Mouse (Mus musculus) Patski (cell line): ENCODE measurements around the gene Tspan18. TPM values are rescaled to one million over a fixed set of nuclear protein-coding genes. Genes with fewer than 3 reads are reported as not detected.

ENCODE experiments used
- ATAC-seq: fragments of 100-300 bp; one replicate; pipeline ENCODE4 v1.8.0; 2021
- CTCF ChIA-PET: fragments of 350-600 bp; sonication (Branson Sonifier 250); formaldehyde crosslinking; loops from one replicate; lab custom pipeline; 2022; ENCODE audit warnings: inconsistent platforms; lab: Charles Lee
- POLR2A ChIA-PET: fragments of 350-600 bp; sonication (Branson Sonifier 250); formaldehyde crosslinking; loops from one replicate; lab custom pipeline; 2022; ENCODE audit warnings: antibody characterized with exemption, inconsistent platforms; lab: Charles Lee
- DNase-seq: peaks from one replicate; pipeline ENCODE4 v3.0.0-alpha.2; 2011; ENCODE audit warnings: low read depth, low spot score
- H3K27me3 ChIP-seq: fragments of 371-371 bp; one replicate; pipeline ENCODE4 v1.5.1; 2021
- CTCF ChIP-seq: fragments of 100-300 bp; IDR thresholded peaks from one replicate; pipeline ENCODE4 v1.5.1; 2021
- in situ Hi-C: fragments of 300-500 bp; cut with MboI; formaldehyde crosslinking; loops from 3 replicates; pipeline ENCODE4 v1.11.1; 2018; ENCODE audit warnings: low pct_unique_long_range_greater_than_20kb, mixed read lengths
- polyA plus RNA-seq: library from polyadenylated mRNA; unstranded; gene quantifications from one replicate; pipeline ENCODE4 v1.2.3, GENCODE M21; 2021

The Tspan18 gene
- polyA plus RNA-seq, 1 experiment from 2014 or later = 16.6 TPM

DNA sequence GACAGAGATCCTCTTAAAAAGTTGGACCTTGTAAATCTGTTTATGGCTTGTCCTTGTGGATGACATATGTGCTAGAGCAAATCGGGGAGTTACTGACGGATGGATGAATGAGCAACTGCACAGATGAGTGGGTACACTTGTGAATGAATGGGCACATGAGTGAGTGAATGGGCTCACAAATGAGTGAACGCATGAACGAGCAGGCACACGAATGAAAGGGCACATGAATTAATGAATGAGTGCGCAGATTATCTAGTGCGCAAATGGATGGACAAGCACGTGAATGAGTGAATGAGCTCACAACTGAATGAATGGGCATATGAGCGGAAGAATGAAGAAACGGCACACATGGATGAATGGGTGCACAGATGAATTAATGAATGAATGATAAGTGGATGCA is 64.7 kb downstream of the Tspan18 start:
- ATAC-seq = no peak
- in situ Hi-C loops = no loop called here
- ChIA-PET POLR2A (no interaction called here), CTCF (no interaction called here)
- no peak for TF ChIP-seq CTCF
- DNase-seq = no peak
- no peaks in the 10 kb centered on the region for H3K27me3 ChIP-seq

DNA sequence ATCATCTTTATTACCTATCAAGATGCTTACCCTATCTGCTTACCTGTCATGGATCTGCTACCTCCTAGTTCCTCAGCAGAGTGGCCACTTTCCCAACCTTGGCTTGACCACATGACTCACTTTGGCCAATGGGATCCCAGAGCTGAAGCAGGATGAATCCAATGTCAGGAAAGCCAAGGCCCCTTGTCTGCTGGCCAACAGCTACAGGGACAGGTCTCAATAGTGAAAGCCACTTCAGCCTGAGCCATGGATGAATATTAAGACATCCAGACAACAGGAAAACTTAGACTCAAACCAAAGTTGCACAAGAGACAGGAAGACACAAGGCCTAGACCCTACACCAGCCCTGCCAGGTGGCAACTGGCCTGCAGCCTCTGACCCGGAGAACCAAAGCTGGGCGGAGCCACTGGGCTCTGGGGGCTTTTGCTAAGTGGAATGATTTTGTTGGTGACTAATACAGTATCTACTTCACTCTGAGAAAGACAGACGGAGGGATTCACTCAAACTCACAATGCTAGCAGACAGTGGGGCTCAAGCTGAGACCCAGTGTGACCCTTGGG is 65.5 kb downstream of the Tspan18 start:
- ChIA-PET POLR2A (interaction anchor here (0.7 kb wide), 1 partner anchor 15 kb away, joined by 3 read pairs; no protein-coding TSS in a partner anchor), CTCF (no interaction called here)
- ATAC-seq = no peak
- no peaks in the 10 kb centered on the region for H3K27me3 ChIP-seq
- in situ Hi-C loops = no loop called here
- no peak for DNase-seq
- no peak for TF ChIP-seq CTCF

DNA sequence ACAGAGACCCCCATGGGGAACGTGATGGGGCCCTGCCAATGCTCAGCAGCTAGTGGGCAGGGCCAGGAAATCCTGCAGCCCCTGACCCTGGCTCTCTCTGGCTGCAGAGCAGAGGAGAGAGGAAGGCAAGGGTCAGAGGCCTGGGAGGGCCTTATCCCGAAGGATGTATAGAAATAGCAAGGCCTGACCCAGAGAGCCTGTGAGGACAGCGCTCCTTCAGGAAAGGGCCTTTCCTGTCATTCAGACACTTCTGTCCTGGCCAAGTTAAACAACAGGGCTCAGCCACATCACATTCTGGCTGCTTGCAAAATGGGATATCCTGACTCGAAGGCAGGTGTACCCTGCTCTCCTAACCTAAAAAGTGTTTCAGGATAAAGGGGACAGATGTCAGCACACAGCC is 66.5 kb downstream of the Tspan18 start:
- ATAC-seq (no peak), DNase-seq (no peak)
- H3K27me3 ChIP-seq = no peaks in the 10 kb centered on the region
- POLR2A ChIA-PET = interaction anchor here (0.7 kb wide), 1 partner anchor 16 kb away, joined by 3 read pairs; no protein-coding TSS in a partner anchor
- no peak for TF ChIP-seq CTCF
- in situ Hi-C loops = no loop called here
- CTCF ChIA-PET = no interaction called here

DNA sequence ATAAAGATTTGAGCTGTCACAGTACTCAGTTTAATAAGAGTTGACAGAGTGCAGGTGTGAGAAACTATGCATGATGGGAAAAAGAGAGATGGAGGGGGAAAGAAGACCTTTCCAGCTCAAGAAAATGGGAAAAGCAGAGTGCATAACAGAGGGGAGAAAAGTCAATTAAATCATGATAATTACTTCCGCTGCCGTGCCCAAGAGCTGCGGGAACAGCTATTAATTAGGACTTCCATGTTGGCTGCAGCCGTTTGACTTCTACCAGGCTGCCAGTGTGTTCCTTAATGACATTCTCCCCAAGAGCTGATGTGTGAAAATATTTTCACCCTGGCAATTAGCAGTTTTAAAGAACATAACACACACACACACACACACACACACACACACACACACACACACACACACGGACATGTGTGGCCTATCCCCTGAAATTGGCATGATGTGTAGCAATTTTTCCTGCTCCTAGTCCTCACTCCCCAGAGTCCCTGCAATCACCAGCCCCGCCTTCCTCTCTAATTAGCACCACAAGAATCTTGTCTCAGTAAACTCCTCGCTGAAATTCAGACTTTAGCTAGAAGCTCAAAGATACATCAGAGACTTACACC is 67.6 kb downstream of the Tspan18 start:
- DNase-seq = no peak
- POLR2A ChIA-PET = interaction anchor here (0.7 kb wide), 1 partner anchor 15 kb away, joined by 4 read pairs; no protein-coding TSS in a partner anchor
- no peak for ATAC-seq
- H3K27me3 ChIP-seq = no peaks in the 10 kb centered on the region
- CTCF ChIA-PET = interaction anchor here (0.7 to 1.3 kb wide), 3 partner anchors 9 to 67 kb away, joined by 3 read pairs; no protein-coding TSS in a partner anchor
- in situ Hi-C loops = no loop called here
- TF ChIP-seq CTCF = no peak

DNA sequence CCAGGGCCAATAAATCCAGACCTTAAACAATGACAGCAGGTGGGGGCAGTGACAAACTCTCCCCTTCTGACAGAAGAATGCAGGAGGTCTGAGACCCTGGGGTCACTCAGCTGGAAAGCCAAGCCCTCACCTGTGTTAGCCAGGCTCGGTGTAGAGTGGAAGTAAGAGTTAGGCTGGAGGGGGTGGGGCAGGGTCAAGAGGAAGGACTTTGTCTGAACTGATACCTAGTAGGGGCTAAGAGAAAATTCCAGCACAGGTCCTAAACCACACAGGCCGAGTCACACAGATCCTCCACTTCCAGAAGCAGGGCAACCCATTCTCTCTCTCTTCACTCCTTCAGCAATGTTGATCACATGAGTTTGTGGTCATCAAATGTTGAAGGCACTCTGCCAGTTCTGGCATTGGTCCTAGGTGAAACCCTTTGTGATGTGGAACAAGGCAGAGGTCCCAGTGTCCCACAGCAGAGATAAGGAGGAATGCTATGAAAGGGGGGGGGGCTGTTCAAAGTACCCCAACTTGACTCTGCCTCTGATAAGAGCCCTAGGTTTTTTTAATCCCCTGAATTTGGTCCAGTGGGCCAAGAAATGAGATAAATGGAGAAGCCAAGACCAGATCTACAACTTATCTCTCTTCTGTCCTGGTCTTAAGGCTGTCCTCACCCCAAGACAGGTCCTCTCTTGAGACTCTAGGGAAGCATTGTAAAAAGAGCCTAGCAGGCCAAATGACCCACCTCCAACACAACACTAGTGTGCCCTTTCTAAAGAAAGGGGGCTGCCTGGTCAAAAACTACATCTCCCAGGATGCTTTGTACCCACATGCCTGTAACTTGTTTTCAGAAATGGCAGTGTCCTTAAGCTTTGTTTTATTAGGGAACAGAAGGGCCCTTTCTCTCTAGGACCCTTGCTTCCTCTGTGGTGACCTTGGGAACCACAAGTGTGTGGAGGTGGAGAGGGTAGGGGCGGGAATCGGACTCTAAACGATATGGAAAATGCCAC is 71.7 kb downstream of the Tspan18 start:
- no peak for TF ChIP-seq CTCF
- CTCF ChIA-PET = interaction anchor here (1.0 kb wide), 1 partner anchor 9 kb away, joined by 4 read pairs; no protein-coding TSS in a partner anchor
- ATAC-seq = no peak
- no peaks in the 10 kb centered on the region for H3K27me3 ChIP-seq
- POLR2A ChIA-PET = no interaction called here
- DNase-seq = no peak
- in situ Hi-C loops = no loop called here

DNA sequence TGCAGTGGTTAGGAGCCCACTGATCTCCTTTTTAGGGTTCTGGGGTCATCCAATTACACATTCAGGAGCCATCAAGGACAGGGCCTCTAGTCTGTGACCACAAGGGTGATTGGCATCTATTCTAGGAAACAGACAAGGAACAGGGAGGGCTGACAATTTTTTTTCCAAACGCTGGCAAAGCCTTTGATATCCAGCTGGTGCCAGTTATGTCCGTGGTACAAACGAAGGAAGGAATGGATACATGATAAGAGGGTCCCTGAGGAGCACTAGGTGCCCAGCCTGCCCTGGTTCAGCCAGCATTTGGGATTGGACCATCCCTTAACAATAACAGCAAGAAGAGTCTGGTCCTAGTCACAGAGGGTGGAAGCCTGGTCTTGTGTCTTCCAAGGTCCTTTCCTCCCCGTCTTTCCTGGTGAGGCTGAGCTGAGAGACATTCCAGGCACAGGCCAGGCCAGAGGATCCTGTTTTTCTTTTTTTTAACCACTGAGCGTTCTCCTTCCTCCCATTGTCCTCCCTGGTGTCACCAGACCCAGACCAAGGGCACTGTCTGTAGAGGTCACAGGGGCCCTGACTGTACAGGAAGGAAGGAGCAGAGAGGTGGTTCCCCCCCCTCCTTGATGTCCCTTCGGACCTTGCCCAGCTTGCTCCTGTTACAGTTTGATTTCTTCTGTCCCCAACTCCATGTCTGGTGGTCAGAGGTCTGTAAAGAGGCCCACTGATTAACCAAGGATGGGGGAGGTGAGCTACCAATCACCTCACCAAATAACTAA is 72.6 kb downstream of the Tspan18 start:
- DNase-seq = no peak
- CTCF ChIA-PET = no interaction called here
- in situ Hi-C loops = no loop called here
- no peaks in the 10 kb centered on the region for H3K27me3 ChIP-seq
- ATAC-seq = no peak
- no peak for TF ChIP-seq CTCF
- POLR2A ChIA-PET = no interaction called here

DNA sequence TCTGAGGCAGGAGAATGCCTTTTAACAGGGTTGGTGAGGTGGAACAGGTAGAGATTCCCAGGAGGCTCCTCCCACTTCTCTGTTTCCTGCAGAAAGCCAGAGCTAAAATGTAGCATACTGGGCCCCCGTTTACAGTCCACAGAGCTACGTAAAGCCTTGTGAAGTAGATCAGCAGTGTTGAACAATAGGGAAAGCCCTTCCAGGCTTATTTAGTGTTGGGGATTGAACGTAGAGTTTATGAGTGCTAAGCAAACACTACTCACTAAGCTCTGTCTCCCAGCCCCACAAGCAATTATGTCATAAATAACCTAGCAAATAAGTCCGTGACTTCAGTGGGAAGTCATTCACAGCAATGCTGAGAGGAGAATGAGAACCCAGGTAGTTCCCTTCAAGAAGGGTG is 76.7 kb downstream of the Tspan18 start:
- ChIA-PET CTCF (interaction anchor here (1.1 kb wide), 1 partner anchor 9 kb away, joined by 3 read pairs; no protein-coding TSS in a partner anchor), POLR2A (no interaction called here)
- in situ Hi-C loops = no loop called here
- no peak for ATAC-seq
- H3K27me3 ChIP-seq = no peaks in the 10 kb centered on the region
- no peak for TF ChIP-seq CTCF
- DNase-seq = no peak

DNA sequence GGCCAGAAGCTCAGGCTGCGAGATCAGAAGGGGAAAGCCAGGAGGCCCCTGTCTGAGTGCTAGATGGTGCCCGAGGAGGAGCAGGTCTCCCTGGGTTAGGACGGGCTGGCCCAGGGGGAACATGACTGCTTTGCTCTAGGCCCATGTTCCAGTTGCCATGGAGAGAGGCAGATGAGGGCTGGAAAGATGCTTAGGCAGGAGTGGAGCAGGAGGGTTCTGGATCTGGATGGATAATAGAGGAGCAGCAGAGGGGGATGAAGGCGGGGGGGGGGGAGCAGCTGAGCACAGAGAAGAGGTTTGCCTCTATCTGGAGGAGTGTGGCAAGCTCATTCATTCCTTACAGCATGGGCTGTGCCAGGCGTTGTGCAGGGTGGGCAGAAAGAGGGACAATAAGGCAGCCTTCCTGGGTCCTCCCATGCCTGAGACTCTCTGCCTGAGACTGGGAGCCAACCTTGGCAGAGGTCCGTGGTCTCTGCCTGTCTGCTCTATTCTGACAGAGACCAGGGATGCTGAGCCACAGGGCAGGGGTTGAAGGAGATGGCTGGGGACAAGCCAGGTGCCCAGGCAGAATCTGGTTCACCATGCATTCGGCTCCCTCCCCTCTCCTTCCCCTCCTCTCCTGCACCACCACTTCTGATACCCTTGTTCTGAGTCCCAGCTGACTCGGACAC is 77.4 kb downstream of the Tspan18 start:
- ChIA-PET CTCF (interaction anchor here (1.1 kb wide), 1 partner anchor 10 kb away, joined by 3 read pairs; no protein-coding TSS in a partner anchor), POLR2A (no interaction called here)
- no peak for TF ChIP-seq CTCF
- ATAC-seq = no peak
- H3K27me3 ChIP-seq = no peaks in the 10 kb centered on the region
- in situ Hi-C loops = no loop called here
- no peak for DNase-seq

DNA sequence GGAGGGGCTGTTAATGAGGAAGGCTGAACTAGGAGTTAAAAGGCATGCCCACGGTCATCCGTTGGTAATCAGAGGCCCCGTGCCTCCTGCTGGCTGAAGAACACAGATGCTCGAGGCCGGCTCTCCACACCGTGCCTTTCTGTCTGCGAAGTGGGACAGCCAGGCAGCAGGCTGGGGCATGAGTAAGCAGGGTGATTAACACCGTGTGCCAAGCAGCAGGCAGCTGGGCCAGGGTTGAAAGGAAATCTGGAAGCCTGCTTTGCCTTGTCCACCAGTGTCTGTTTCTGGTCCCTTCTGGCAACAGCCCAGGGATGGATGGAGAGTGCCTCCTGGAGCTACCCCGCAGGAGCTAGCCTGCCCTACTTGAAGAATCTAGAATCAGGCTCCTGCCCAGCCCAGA is 81.9 kb downstream of the Tspan18 start:
- no peaks in the 10 kb centered on the region for H3K27me3 ChIP-seq
- ChIA-PET POLR2A (no interaction called here), CTCF (interaction anchor here (1.0 to 2.8 kb wide), 2 partner anchors 26 to 35 kb away, joined by 3 to 12 read pairs; no protein-coding TSS in a partner anchor)
- ATAC-seq (peak; percentile 68), DNase-seq (no peak)
- TF ChIP-seq CTCF = no peak
- in situ Hi-C loops = no loop called here
